Mouse (Mus musculus): ENCODE results near the gene Nhlrc1.

Gene Nhlrc1

GRCm38 (mm10) chr13:47014334-47015194 is at the start of gene Nhlrc1:
Gene Nhlrc1 (minus strand): TSS chr13:47014850.
- in situ Hi-C loops (cut with MboI, MseI) = loop anchor here (5.0 to 25.0 kb wide), 3 partner anchors 177 to 1802 kb away; no protein-coding TSS in a partner anchor

DNA sequence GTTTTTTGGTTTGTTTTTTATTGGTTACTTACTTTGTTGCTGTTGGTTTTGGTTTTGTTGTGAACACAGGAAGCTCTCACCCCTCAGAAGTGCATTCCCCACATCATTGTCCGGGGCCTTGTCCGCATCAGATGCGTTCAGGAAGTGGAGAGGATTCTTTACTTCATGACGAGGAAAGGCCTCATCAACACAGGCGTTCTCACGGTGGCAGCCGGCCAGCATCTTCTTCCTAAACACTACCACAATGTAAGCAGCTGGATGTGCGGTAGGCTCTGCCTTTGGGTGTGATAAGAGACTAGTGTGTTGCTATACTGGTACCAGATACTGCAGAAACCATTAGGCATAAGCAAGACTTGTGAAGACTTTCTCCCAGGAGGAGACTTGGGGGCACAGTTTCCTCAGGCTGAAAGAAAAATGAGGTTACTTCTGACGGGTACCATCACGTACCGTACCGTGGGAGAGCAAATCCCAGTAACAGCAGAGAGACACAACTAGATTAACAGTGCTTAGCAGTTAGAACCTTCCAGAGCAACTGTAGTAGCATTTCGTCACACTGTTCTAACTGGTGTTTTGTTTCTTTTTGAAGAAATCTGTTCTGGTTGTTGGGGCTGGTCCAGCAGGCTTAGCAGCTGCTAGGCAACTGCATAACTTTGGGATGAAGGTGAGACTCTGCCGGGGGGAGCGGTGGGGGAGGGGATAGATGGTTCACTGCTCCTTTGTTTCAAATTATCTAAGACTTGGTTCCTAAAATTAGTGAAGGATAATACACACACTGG is 49.5 kb upstream of the Nhlrc1 start:
- in situ Hi-C loops (cut with MboI, MseI) = no loop called here

GRCm38 (mm10) chr13:47062756-47063155 is 48.1 kb upstream of the Nhlrc1 start:
- in situ Hi-C loops (cut with MboI, MseI) = no loop called here

- in situ Hi-C loops (cut with MboI, MseI) = no loop called here
These were observed 42.1 kb upstream of the Nhlrc1 start for GRCm38 (mm10) chr13:47056781-47057180.

GRCm38 (mm10) chr13:47056126-47056525 is 41.5 kb upstream of the Nhlrc1 start:
- in situ Hi-C loops (cut with MboI, MseI) = no loop called here

GRCm38 (mm10) chr13:47053971-47054370 is 39.3 kb upstream of the Nhlrc1 start:
- in situ Hi-C loops (cut with MboI, MseI) = no loop called here

- in situ Hi-C loops (cut with MboI, MseI) = no loop called here
These were observed 35.4 kb upstream of the Nhlrc1 start for GRCm38 (mm10) chr13:47050009-47050408.

GRCm38 (mm10) chr13:47047996-47048395 is 33.3 kb upstream of the Nhlrc1 start:
- in situ Hi-C loops (cut with MboI, MseI) = loop anchor here in 1 of 2 experiments (25.0 kb wide), 1 partner anchor 1464 kb away; the partner anchor contains the start of genes A830005F24Rik and Zfp169

DNA sequence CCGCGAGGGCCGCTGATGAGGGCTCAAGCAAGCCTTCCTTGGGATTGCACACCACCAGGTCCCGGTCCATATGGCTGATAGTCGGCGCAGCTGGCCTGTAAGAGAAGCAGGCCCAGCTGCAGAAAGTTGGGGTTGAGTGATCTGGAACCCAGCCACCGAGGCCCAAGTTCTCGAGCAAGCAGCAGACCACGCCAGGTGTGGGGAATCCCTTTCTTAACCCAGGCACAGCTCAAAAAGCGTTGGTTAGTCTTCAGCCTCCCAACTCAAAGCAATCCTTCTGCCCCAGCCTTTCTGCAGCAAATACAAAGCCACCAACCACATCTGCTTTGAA is 29.9 kb upstream of the Nhlrc1 start, which contains the start of gene Tpmt:
Tpmt (minus strand) TSS at position 121 of the 331 bp plus-strand sequence.
- in situ Hi-C loops (cut with MboI, MseI) = loop anchor here in 1 of 2 experiments (25.0 kb wide), 1 partner anchor 1468 kb away; the partner anchor contains the start of genes A830005F24Rik and Zfp169

GRCm38 (mm10) chr13:47043833-47044616 is 29.4 kb upstream of the Nhlrc1 start:
- in situ Hi-C loops (cut with MboI, MseI) = loop anchor here in 1 of 2 experiments (25.0 kb wide), 1 partner anchor 1468 kb away; the partner anchor contains the start of genes A830005F24Rik and Zfp169

DNA sequence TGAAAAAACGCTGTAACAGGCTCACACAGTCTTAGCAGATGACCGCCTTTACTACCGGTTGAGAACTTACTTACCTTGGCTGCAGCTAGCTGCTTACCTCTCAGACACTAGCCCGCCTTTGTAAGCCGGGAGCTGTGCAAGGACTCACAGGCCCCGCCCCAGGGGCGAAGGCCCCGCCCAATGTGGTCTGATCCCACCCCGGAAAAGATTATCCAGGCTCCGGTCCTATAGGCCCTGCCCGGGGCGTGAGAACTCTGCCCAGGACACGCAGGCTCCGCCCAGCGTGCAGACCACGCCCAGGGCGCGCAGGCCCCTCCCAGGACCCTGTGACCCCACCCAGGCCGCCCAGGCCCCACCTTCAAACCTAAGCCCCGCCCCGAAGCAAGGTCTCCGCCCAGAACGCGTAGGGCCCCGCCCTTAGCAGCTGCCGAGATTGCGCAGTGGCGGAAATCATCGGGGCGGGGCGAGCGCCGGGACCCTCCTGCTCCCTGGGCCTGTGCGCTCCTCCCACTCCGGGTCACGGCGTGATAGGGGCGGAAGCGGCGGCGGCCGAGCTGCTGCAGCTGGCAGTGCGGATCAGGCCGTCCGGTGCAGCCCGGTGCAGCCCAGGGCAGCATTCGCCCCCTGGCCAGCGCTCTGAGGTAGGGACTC is 28.5 kb upstream of the Nhlrc1 start, which contains the start of gene Kdm1b:
Kdm1b (plus strand) TSS at position 470 of the 651 bp plus-strand sequence.
- in situ Hi-C loops (cut with MboI, MseI) = loop anchor here in 1 of 2 experiments (25.0 kb wide), 1 partner anchor 1469 kb away; the partner anchor contains the start of genes A830005F24Rik and Zfp169

- in situ Hi-C loops (cut with MboI, MseI) = loop anchor here in 1 of 2 experiments (25.0 kb wide), 1 partner anchor 1470 kb away; the partner anchor contains the start of genes A830005F24Rik and Zfp169
These were observed 27.5 kb upstream of the Nhlrc1 start for GRCm38 (mm10) chr13:47042024-47042633.

DNA sequence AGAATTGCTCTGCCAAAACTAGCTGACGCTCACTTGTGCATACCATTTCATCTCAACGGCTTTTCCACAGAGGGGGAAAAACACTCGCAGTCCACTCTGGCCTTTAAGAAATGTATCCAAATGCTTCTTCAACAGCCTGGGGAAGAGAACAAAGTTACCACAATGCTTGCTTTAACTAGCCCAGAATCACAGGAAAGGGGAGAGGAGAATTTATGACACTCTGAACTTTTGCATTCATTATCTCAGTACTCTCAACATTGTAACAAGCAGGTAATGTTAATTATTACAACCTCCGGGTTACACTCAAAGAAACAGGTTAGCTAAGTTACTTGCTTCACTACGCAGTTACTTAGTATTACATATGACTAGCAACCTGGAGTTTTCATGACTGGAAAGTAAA is 25.4 kb upstream of the Nhlrc1 start:
- in situ Hi-C loops (cut with MboI, MseI) = loop anchor here in 1 of 2 experiments (25.0 kb wide), 1 partner anchor 1472 kb away; the partner anchor contains the start of genes A830005F24Rik and Zfp169

DNA sequence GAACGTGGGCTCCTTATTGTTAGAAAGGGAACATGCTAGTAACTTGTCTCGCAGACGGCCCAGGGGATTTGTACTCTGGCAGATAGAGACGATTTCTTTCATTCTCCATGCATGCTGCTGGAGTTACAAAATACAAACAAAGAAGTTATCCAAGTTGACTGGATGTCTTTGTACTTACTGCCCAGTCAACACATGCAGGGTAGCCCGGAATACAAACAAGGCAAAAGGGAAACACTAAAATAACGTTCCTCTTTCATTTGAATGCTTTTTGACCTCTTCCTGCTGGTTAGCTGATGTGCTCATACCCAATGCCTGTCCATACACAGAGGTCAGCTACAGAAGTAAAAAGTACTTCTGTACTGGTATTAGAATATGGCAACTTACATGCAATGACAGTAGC is 23.3 kb upstream of the Nhlrc1 start:
- in situ Hi-C loops (cut with MboI, MseI) = loop anchor here in 1 of 2 experiments (25.0 kb wide), 1 partner anchor 1474 kb away; the partner anchor contains the start of genes A830005F24Rik and Zfp169

- in situ Hi-C loops (cut with MboI, MseI) = loop anchor here in 1 of 2 experiments (25.0 kb wide), 1 partner anchor 1479 kb away; the partner anchor contains the start of genes A830005F24Rik and Zfp169
These were observed 19.0 kb upstream of the Nhlrc1 start for GRCm38 (mm10) chr13:47033602-47034001.

DNA sequence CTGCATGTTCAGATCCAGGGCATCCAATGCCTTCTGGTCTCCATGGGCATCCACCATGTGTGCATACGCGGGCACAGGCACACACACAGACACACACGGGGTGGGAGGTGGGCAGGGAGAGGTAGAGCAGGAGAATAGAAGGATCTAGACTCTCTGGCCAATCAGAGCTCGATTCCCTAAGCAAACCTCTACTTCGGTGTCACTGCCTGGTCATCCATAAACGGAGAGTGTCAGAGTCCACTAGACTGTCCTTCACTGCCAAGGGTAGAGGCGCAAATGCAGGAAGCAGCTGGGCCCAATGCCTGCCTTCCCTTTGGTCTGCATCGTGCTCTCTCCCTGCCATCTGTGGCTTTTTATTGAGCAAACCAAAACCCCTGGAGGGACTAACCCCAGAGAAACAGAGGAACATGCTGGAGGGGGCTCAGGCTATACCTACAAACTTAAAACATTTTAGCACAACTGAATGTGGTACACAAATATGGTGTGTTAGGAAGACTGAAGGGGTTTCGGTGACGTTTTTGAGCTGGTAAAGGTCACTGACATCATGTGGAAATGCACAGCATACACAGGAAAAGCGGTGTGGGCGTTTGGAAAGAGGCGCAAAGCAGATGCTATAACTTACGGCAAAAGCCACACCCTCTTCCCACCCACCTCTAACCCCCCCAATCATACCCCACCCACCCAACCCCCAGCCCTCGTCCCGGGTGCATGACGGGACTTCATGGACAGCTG is 15.9 kb upstream of the Nhlrc1 start:
- in situ Hi-C loops (cut with MboI, MseI) = loop anchor here in 1 of 2 experiments (25.0 kb wide), 1 partner anchor 1482 kb away; the partner anchor contains the start of genes A830005F24Rik and Zfp169

- in situ Hi-C loops (cut with MboI, MseI) = loop anchor here in 1 of 2 experiments (25.0 kb wide), 2 partner anchors 183 to 1808 kb away; no protein-coding TSS in a partner anchor
These were observed 6.1 kb upstream of the Nhlrc1 start for GRCm38 (mm10) chr13:47020798-47021197.

GRCm38 (mm10) chr13:47019774-47020173 is 5.1 kb upstream of the Nhlrc1 start:
- in situ Hi-C loops (cut with MboI, MseI) = loop anchor here in 1 of 2 experiments (25.0 kb wide), 2 partner anchors 182 to 1807 kb away; no protein-coding TSS in a partner anchor

Data from T-helper 17 cell (primary cell).